33 mouse cellular contexts compared by ENCODE assay signal in the genomic region with DNA sequence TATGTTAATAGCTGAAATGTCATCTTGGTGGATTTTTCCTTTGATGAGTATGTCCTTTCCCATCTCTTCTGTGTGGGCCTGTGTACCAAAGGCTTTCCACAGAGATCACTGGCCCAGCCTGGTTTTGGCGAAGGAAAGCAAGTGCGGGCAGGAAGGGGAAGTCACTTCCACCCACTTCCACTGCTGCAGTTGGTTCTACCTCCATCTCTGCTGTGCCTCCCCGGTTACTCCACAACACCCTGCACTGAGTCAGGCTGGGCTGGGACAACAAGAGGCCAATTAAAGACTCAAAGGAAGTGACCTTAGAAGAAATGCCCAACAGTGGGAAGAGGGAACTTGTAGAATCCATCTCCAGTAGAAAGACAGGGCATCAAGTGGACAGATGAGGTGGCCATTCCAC. TPM values are rescaled to one million over a fixed set of nuclear protein-coding genes. Genes with fewer than 3 reads are reported as not detected.
"Had no signal": no experiment of that assay in that cellular context is flagged by ENCODE, and none has a peak within 500 bp of the region (broad histone marks: within the 10 kb centered on the region; RNA-seq: fewer than 3 reads in every experiment).

No protein-coding gene starts in this region.

- H3K27ac ChIP-seq: embryonic facial prominence, embryonic 10.5 days; embryonic facial prominence, embryonic 12.5 days; embryonic facial prominence, embryonic 13.5 days; embryonic facial prominence, embryonic 15.5 days; forebrain, embryonic 10.5 days; forebrain, embryonic 12.5 days; forebrain, embryonic 13.5 days; forebrain, embryonic 15.5 days; gastrocnemius, adult 2 months; heart, adult 2 months had no signal

- DNase-seq: cerebellum, adult 2 months; cerebellum, adult 8-10 months; cerebellum, adult 9-10 months; cerebellum, adult 9-11 months; cerebellum, postnatal 10 days; cerebellum, postnatal 14 days; cerebellum, postnatal 25 days; cerebellum, postnatal 36 days; embryo, embryonic 11 days; forebrain, postnatal 0 days; gastrocnemius, adult 2 months; gastrocnemius, postnatal 10 days; gastrocnemius, postnatal 14 days; gastrocnemius, postnatal 25 days; gastrocnemius, postnatal 36 days; heart, adult 11 months; heart, adult 18-20 months; heart, adult 2 months had no signal

- ATAC-seq: forebrain, embryonic 13.5 days; forebrain, embryonic 14.5 days; forebrain, embryonic 15.5 days; forebrain, embryonic 16.5 days; forebrain, postnatal 0 days had no signal

- H3K4me3 ChIP-seq: embryonic facial prominence, embryonic 10.5 days; embryonic facial prominence, embryonic 12.5 days; embryonic facial prominence, embryonic 13.5 days; embryonic facial prominence, embryonic 15.5 days; erythroblast, embryonic 14.5 days; forebrain, embryonic 10.5 days; forebrain, embryonic 12.5 days; forebrain, embryonic 13.5 days; forebrain, embryonic 15.5 days; gastrocnemius, adult 2 months; heart, adult 2 months had no signal

RNA-seq across cellular contexts. Expression of gene Oosp3, which starts 23.2 kb away (rescaled TPM):
- total RNA-seq: common myeloid progenitor, adult 5-6 weeks; forebrain, postnatal 0 days; gastrocnemius, adult 18-20 months; gastrocnemius, adult 2 months; gastrocnemius, adult 8-10 months; gastrocnemius, postnatal 10 days; gastrocnemius, postnatal 14 days; gastrocnemius, postnatal 25 days; gastrocnemius, postnatal 36 days; gastrocnemius, postnatal 4 days; heart, adult 18-20 months; heart, adult 2 months had no signal

RNA-seq across cellular contexts. Expression of gene Gif, which starts 27.3 kb away (rescaled TPM):
- total RNA-seq: common myeloid progenitor, adult 5-6 weeks; forebrain, postnatal 0 days; gastrocnemius, adult 18-20 months; gastrocnemius, adult 2 months; gastrocnemius, adult 8-10 months; gastrocnemius, postnatal 10 days; gastrocnemius, postnatal 14 days; gastrocnemius, postnatal 25 days; gastrocnemius, postnatal 36 days; gastrocnemius, postnatal 4 days; heart, adult 18-20 months; heart, adult 2 months had no signal

RNA-seq across cellular contexts. Expression of gene Oosp1, which starts 29.1 kb away (rescaled TPM):
- total RNA-seq: forebrain, postnatal 0 days; gastrocnemius, adult 18-20 months; gastrocnemius, adult 2 months; gastrocnemius, adult 8-10 months; gastrocnemius, postnatal 10 days; gastrocnemius, postnatal 14 days; gastrocnemius, postnatal 25 days; gastrocnemius, postnatal 36 days; gastrocnemius, postnatal 4 days; heart, adult 18-20 months; heart, adult 2 months had no signal

RNA-seq across cellular contexts. Expression of gene Oosp2, which starts 59.7 kb away (rescaled TPM):
- total RNA-seq: forebrain, postnatal 0 days; gastrocnemius, adult 18-20 months; gastrocnemius, adult 2 months; gastrocnemius, adult 8-10 months; gastrocnemius, postnatal 10 days; gastrocnemius, postnatal 14 days; gastrocnemius, postnatal 25 days; gastrocnemius, postnatal 36 days; gastrocnemius, postnatal 4 days; heart, adult 18-20 months; heart, adult 2 months had no signal
